Mouse (Mus musculus): Measurements from ENCODE around the gene Loxl1. TPM values are rescaled to one million over a fixed set of nuclear protein-coding genes. Genes with fewer than 3 reads are reported as not detected.

The Loxl1 gene
- total and polyA plus RNA-seq, 3 experiments, result not detected

- TF ChIP-seq USF1 (IDR thresholded peaks at IDR 0.05; ENCODE audit: low read depth, low read length) (no peak), MXI1 (IDR thresholded peaks at IDR 0.05; ENCODE audit: low read depth, low read length) (no peak), ZMIZ1 (IDR thresholded peaks at IDR 0.05; ENCODE audit: low read depth, low read length) (no peak), E2F4 (IDR thresholded peaks at IDR 0.05; ENCODE audit: insufficient replicate concordance, low read depth, low read length) (no peak)
- dilution Hi-C loops (cut with MboI; ENCODE audit: extremely low pct_ligation_motif_present, extremely low pct_unique_long_range_greater_than_20kb, low sequenced_read_pairs) (no loop called here), in situ Hi-C loops (cut with MboI; ENCODE audit: low pct_ligation_motif_present, low pct_unique_long_range_greater_than_20kb, low sequenced_read_pairs) (no loop called here)
- Histone ChIP-seq H3K4me2 (ENCODE audit: insufficient read depth, low read depth, poor library complexity, severe bottlenecking) (no peak overlapping the region), H3K27ac (ENCODE audit: insufficient read depth, low read depth) (no peak overlapping the region), H3K4me3 (replicated peaks in 1 of 3; ENCODE audit: low read depth in 2 of 3, low read length in 2 of 3, poor library complexity in 1 of 3) (no peak overlapping the region), H3K36me3 (replicated peaks in 1 of 2; ENCODE audit: control insufficient read depth in 1 of 2, insufficient read depth in 1 of 2, low read length in 1 of 2) (no peaks in the 10 kb centered on the region), H3K9ac (ENCODE audit: insufficient read depth, low read depth) (no peak overlapping the region), H3K9me3 (replicated peaks; ENCODE audit: low read length) (peaks cover 4% of the 10 kb centered on the region), H3K27me3 (replicated peaks) (peaks cover 59% of the 10 kb centered on the region), H3K4me1 (ENCODE audit: control insufficient read depth in 1 of 2, insufficient read depth in 2 of 2) (no peaks in the 10 kb centered on the region), H3K79me2 (replicated peaks; ENCODE audit: control insufficient read depth, extremely low read depth, insufficient read depth, poor library complexity, severe bottlenecking) (no peaks in the 10 kb centered on the region)
- no peak for DNase-seq (ENCODE audit: extremely low read depth)
Measured at GRCm38 (mm10) chr9:58303599-58304271, 9.3 kb downstream of the Loxl1 start.

GRCm38 (mm10) chr9:58303115-58303514 is 9.9 kb downstream of the Loxl1 start:
- dilution Hi-C loops (cut with MboI; ENCODE audit: extremely low pct_ligation_motif_present, extremely low pct_unique_long_range_greater_than_20kb, low sequenced_read_pairs) (no loop called here), in situ Hi-C loops (cut with MboI; ENCODE audit: low pct_ligation_motif_present, low pct_unique_long_range_greater_than_20kb, low sequenced_read_pairs) (no loop called here)
- H3K27ac ChIP-seq (ENCODE audit: insufficient read depth, low read depth), result no peak overlapping the region
- no peak overlapping the region for H3K9ac ChIP-seq (ENCODE audit: insufficient read depth, low read depth)
- TF ChIP-seq SMC3 (IDR thresholded peaks at IDR 0.05; ENCODE audit: low read depth, low read length) (no peak), CHD2 (IDR thresholded peaks at IDR 0.05; ENCODE audit: low read length) (no peak), ETS1 (conservative IDR thresholded peaks at IDR 0.05; ENCODE audit: low read depth, low read length) (no peak), MYC (IDR thresholded peaks at IDR 0.05; ENCODE audit: low read depth, low read length) (no peak)
- H3K36me3 ChIP-seq (replicated peaks in 1 of 2; ENCODE audit: control insufficient read depth in 1 of 2, insufficient read depth in 1 of 2, low read length in 1 of 2), result no peaks in the 10 kb centered on the region
- no peaks in the 10 kb centered on the region for H3K4me1 ChIP-seq (ENCODE audit: control insufficient read depth in 1 of 2, insufficient read depth in 2 of 2)
- H3K27me3 ChIP-seq (replicated peaks), result peaks cover 55% of the 10 kb centered on the region
- peaks cover 4% of the 10 kb centered on the region for H3K9me3 ChIP-seq (replicated peaks; ENCODE audit: low read length)
- no peak overlapping the region for H3K4me3 ChIP-seq (replicated peaks in 1 of 3; ENCODE audit: low read depth in 2 of 3, low read length in 2 of 3, poor library complexity in 1 of 3)
- no peak for DNase-seq (ENCODE audit: extremely low read depth)
- H3K79me2 ChIP-seq (replicated peaks; ENCODE audit: control insufficient read depth, extremely low read depth, insufficient read depth, poor library complexity, severe bottlenecking), result no peaks in the 10 kb centered on the region
- H3K4me2 ChIP-seq (ENCODE audit: insufficient read depth, low read depth, poor library complexity, severe bottlenecking), result no peak overlapping the region

- Histone ChIP-seq H3K27ac (ENCODE audit: insufficient read depth, low read depth) (no peak overlapping the region), H3K9me3 (replicated peaks; ENCODE audit: low read length) (peaks cover 4% of the 10 kb centered on the region), H3K4me1 (ENCODE audit: control insufficient read depth in 1 of 2, insufficient read depth in 2 of 2) (no peaks in the 10 kb centered on the region), H3K9ac (ENCODE audit: insufficient read depth, low read depth) (no peak overlapping the region), H3K36me3 (replicated peaks in 1 of 2; ENCODE audit: control insufficient read depth in 1 of 2, insufficient read depth in 1 of 2, low read length in 1 of 2) (no peaks in the 10 kb centered on the region), H3K4me2 (ENCODE audit: insufficient read depth, low read depth, poor library complexity, severe bottlenecking) (no peak overlapping the region), H3K4me3 (replicated peaks in 1 of 3; ENCODE audit: low read depth in 2 of 3, low read length in 2 of 3, poor library complexity in 1 of 3) (no peak overlapping the region), H3K27me3 (replicated peaks) (peaks cover 28% of the 10 kb centered on the region), H3K79me2 (replicated peaks; ENCODE audit: control insufficient read depth, extremely low read depth, insufficient read depth, poor library complexity, severe bottlenecking) (no peaks in the 10 kb centered on the region)
- dilution Hi-C loops (cut with MboI; ENCODE audit: extremely low pct_ligation_motif_present, extremely low pct_unique_long_range_greater_than_20kb, low sequenced_read_pairs) (no loop called here), in situ Hi-C loops (cut with MboI; ENCODE audit: low pct_ligation_motif_present, low pct_unique_long_range_greater_than_20kb, low sequenced_read_pairs) (no loop called here)
- TF ChIP-seq CTCF (conservative IDR thresholded peaks at IDR 0.05 in 1 of 2, IDR thresholded peaks at IDR 0.05 in 1 of 2; ENCODE audit: low read depth in 2 of 2, low read length in 2 of 2) (no peak), POLR2AphosphoS2 (IDR thresholded peaks at IDR 0.05; ENCODE audit: low read depth, low read length) (no peak), MYC (IDR thresholded peaks at IDR 0.05; ENCODE audit: low read depth, low read length) (no peak), NRF1 (IDR thresholded peaks at IDR 0.05; ENCODE audit: low read depth, low read length) (no peak)
- no peak for DNase-seq (ENCODE audit: extremely low read depth)
Measured at GRCm38 (mm10) chr9:58299356-58299799, 13.6 kb downstream of the Loxl1 start.

All from CH12.LX (cell line).